Mouse (Mus musculus) gonadal fat pad, adult 2 months (tissue): ENCODE results near the gene Rpl26. TPM values are rescaled to one million over a fixed set of nuclear protein-coding genes. Genes with fewer than 3 reads are reported as not detected.

Experiments
- polyA plus RNA-seq: library from polyadenylated mRNA; depleted of rRNA; stranded (reverse); fragments of >200 nt; gene quantifications from 2 replicates; pipeline ENCODE4 v1.2.3, GENCODE M21; 2012; rRNA removed

Rpl26 gene
- polyA plus RNA-seq, 1 experiment = 2,313 TPM

Other genes with a start within 250 kb of the Rpl26 start
- gene Myh10, start 210.0 kb upstream of the Rpl26 start, polyA plus RNA-seq = 25.0 and 41.5 TPM in 2 replicates
- 63.6 and 82.3 TPM in 2 replicates for gene Ndel1, start 29.7 kb upstream of the Rpl26 start, polyA plus RNA-seq
- gene Rnf222, start 13.0 kb upstream of the Rpl26 start, polyA plus RNA-seq = 0.06 and 0.11 TPM in 2 replicates
- 1.7 and 1.8 TPM in 2 replicates for gene Odf4, start 25.5 kb downstream of the Rpl26 start, polyA plus RNA-seq
- gene Arhgef15, start 55.9 kb downstream of the Rpl26 start, polyA plus RNA-seq = 32.3 and 33.0 TPM in 2 replicates
- gene Slc25a35, start 66.5 kb downstream of the Rpl26 start, polyA plus RNA-seq = 69.9 and 77.5 TPM in 2 replicates
- 31.1 and 40.2 TPM in 2 replicates for gene Rangrf, start 73.6 kb downstream of the Rpl26 start, polyA plus RNA-seq
- 16.2 and 17.7 TPM in 2 replicates for gene Pfas, start 106.9 kb downstream of the Rpl26 start, polyA plus RNA-seq
- gene Ctc1, start 114.3 kb downstream of the Rpl26 start, polyA plus RNA-seq = 38.6 and 39.8 TPM in 2 replicates
- 3.1 and 5.1 TPM in 2 replicates for gene Aurkb, start 144.1 kb downstream of the Rpl26 start, polyA plus RNA-seq
- gene Borcs6, start 158.1 kb downstream of the Rpl26 start, polyA plus RNA-seq = 18.4 and 23.5 TPM in 2 replicates
- gene Tmem107, start 169.2 kb downstream of the Rpl26 start, polyA plus RNA-seq = 33.2 and 40.1 TPM in 2 replicates
- gene Vamp2, start 186.9 kb downstream of the Rpl26 start, polyA plus RNA-seq = 97.7 and 139 TPM in 2 replicates
- gene Per1, start 193.6 kb downstream of the Rpl26 start, polyA plus RNA-seq = 25.9 and 38.6 TPM in 2 replicates
- 0.11 and 0.24 TPM in 2 replicates for gene Hes7, start 218.8 kb downstream of the Rpl26 start, polyA plus RNA-seq
- 1.2 TPM in 2 replicates for gene 9130213A22Rik, start 221.0 kb downstream of the Rpl26 start, polyA plus RNA-seq
- 4.9 and 5.6 TPM in 2 replicates for gene Aloxe3, start 224.3 kb downstream of the Rpl26 start, polyA plus RNA-seq